Mouse (Mus musculus): ENCODE data around the gene B3galt5.
A peak's percentile ranks its signal among the peaks of the same experiment; 100 is the strongest.
"Not testable (repeated sequence)": the region's sequence is repeated elsewhere in the genome, so short reads cannot be mapped to it uniquely, and the experiment has no call there.

Gene B3galt5

DNA sequence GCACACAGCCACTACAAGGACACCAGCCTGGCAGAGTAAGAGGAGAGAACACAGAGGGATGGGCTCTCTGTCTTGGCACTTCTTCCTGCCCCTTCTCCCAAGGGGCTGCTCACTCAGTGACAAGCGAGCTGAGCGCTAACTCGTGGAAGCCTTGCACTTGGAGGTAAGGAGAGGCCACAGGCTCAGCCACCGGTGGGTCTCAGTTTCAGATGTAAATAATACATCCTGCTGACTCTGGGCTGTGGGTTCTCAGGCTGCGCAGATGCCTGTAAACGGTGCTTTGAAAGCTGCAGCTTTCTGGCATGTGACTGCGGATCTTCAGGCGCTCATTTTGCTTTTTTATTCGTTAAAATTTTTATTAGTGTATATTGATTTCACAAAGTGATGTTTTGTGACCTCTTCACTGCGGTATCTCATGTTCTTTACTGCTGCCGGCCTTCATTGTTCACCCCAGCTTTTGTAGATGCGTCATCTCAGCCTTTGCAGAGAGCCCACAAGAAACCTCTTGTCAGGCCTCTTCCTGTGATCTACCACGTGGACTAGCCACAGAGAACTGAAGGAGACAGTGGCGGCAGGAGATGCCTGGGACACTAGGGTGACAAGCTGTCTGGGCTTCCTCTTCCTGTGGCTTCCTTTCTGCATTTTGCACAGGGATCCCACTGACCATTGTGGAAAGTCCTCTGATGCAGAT, 37.5 kb downstream of the B3galt5 start:
- peak; percentile 14 for DNase-seq

GRCm38 (mm10) chr16:96276596-96276995, 41.0 kb downstream of the B3galt5 start:
- no peak for DNase-seq

- DNase-seq, result no peak
These were observed 43.1 kb downstream of the B3galt5 start for GRCm38 (mm10) chr16:96278491-96279224.

- DNase-seq, result peak; percentile 17
These were observed 45.4 kb downstream of the B3galt5 start for GRCm38 (mm10) chr16:96280719-96281605.

DNA sequence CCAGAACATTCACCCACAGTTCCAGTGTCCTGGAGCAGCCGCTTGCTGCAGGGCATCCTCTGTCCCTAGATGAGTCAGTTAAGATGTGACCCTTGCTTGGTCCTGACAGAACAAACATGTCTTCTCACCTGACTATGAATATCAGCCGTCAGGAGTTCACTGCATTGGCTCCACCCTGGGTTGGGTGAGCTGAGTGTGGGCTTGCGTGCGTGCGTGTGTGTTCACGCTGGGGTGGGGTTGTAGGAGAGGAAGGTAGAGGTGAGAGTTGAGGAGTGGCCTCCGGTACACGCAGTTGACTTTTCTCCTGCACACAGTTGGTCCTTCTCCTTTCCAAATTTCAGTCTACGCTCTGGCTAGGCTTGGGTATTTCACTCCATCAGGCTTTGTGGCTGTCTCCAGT, 47.0 kb downstream of the B3galt5 start:
- DNase-seq, result no peak

GRCm38 (mm10) chr16:96291885-96292284, 56.3 kb downstream of the B3galt5 start:
- DNase-seq, result no peak

- no peak for DNase-seq
These were observed 57.1 kb downstream of the B3galt5 start for GRCm38 (mm10) chr16:96292530-96293173.

GRCm38 (mm10) chr16:96298075-96298474, 62.5 kb downstream of the B3galt5 start:
- DNase-seq, result no peak

- no peak for DNase-seq
These were observed 63.0 kb downstream of the B3galt5 start for GRCm38 (mm10) chr16:96298574-96298973.

DNA sequence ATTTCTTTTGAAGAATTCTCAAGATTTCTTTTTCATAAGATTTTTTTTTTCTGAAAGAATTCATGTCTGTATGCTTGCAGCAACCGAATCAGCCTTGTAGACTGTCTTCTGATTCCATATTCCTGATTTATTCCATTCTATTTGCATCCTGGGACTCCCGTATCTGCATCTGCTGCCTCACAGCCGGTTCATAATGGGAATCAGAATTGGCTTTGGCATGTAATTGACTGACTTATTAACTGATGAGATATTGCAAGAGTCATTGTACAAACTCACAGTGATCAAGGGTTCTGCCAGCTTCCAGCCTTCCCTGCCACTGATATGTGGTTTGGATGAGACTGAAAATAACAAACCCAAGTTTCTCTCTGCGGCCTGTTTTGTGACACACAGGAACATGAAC, 67.8 kb downstream of the B3galt5 start:
- DNase-seq, result no peak

GRCm38 (mm10) chr16:96304438-96304837, 68.8 kb downstream of the B3galt5 start:
- no peak for DNase-seq

DNA sequence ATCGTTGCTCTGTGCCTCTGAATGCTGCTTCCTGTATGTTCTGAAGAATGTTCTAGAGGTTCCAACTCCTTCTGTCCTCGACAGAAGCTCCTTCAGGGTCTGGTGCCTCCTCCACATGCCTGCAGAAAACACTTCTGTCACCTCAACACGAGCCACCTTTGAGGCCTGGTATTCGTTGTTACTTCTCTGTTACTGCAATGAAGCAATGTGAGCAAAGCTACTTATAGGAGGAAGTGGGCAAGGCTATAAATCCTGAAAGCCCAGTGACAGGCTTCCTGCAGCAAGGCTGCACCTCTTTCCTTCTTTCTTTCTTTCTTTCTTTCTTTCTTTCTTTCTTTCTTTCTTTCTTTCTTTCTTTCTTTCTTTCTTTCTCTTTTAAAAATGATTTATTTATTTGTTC, 71.3 kb downstream of the B3galt5 start:
- no peak for DNase-seq

DNA sequence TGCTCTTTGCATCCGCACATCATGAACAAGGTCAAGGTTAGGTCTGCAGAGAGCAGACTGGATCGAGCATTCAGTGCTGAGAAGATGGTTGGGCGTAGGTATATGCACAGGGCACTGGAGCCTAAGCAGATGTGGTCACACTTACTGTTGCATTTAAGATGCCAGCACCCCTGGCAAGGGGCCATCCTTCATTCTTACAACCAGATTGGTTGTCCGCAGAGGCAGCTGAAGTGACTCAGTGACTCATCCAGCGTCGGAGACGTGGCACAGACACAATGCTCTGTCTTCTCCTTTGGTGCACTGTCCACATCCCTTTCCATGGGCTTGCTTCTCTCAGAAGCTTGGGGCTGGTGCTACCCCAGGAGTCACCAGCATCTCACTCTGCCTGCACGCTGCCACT, 82.2 kb downstream of the B3galt5 start:
- no peak for DNase-seq

DNA sequence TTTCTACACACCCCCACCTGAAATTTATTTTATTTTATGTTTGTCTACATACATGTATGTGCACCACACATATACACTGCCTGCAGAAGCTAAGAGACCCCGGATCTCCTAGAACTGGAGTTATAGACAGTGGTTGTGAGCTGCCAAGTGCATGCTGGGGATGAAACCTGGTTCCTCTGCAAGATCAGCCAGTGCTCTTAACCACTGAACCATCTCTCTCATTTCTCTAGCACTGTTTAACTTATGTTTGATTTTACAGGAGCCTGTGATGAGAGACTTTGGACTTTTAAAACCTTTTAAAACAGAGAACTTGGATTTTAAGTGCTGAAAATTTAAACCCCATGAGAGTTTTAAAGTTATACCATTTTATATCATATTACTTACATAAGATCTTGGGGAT, 87.1 kb downstream of the B3galt5 start:
- DNase-seq, result no peak

GRCm38 (mm10) chr16:96323166-96323565, 87.6 kb downstream of the B3galt5 start:
- no peak for DNase-seq

- DNase-seq, result no peak
These were observed 90.8 kb downstream of the B3galt5 start for GRCm38 (mm10) chr16:96326110-96326999.

DNA sequence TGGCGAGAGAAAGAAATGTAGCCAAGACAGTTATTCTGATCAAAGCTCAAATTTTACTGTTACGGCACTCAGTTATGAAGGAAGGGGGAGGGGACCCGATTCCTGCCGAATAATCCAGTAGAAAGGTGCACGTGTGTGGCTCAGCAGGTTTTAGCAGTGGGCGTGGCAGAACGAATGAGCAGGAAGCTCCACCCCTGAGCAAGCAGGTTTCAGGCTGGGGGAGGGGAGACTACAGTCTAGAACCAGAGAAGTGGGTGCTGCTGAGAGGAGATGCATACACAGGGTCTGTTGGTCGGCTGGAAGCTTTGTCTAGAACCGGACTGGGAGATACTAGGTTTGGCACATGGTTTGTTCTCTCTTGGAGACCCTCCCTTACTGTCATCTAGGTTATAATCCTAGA, 91.7 kb downstream of the B3galt5 start:
- DNase-seq, result not testable (repeated sequence)

DNA sequence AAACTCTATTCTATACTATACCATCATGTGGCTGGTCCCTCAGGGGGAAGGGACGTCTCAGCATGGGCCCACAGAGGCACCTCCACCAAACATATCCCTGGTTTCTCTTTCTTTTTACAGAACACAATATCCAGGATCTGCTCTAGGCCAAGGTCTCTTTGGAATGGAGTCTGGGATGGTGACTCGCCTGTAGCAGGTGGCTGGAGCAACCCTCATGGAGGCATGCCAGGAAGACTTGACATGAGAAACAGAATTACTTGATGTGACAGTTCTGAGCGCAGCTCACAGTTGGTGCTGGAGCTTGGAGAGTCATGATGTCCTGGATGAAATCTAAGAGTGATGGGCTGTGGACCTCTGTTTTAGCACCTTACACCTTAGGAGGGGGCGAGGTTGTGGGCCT, 104.0 kb downstream of the B3galt5 start:
- no peak for DNase-seq

- DNase-seq, result peak; percentile 34
These were observed 105.7 kb downstream of the B3galt5 start for GRCm38 (mm10) chr16:96341269-96341668.

DNA sequence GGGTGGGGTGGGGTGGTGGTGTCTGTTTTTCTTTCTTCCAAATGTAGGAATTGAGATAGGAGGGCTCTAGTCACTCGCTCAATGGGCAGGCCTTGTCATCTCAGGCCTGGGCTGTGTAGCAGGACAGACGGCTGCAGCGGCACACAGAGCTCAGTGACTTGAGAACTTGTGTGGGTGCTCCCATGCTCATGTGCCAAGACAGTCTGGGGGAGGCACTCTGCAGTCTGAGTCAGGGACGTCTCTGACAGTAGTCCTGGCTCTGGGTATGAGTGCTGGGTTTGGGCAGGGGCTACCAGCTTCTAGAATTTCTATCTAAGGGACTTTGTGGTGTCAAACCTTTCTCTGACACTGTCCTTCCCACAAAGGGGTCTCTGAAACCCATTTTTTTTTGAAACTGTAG, 106.3 kb downstream of the B3galt5 start:
- no peak for DNase-seq

GRCm38 (mm10) chr16:96345117-96345516, 109.5 kb downstream of the B3galt5 start:
- DNase-seq, result peak; percentile 77

- DNase-seq, result no peak
These were observed 112.5 kb downstream of the B3galt5 start for GRCm38 (mm10) chr16:96348070-96348469.
